Mouse (Mus musculus): ENCODE data around the gene Ccdc85a. TPM values are rescaled to one million over a fixed set of nuclear protein-coding genes. Genes with fewer than 3 reads are reported as not detected.

The Ccdc85a gene
- polyA plus RNA-seq, 1 experiment from 2014 or later = 3.4 TPM

- Histone ChIP-seq H3K9me3 (ENCODE audit: low read length) (no peaks in the 10 kb centered on the region), H3K36me3 (ENCODE audit: insufficient read depth, low read length) (no peaks in the 10 kb centered on the region), H3K9ac (replicated peaks; ENCODE audit: low read length) (no peak overlapping the region), H3K27ac (ENCODE audit: low read length) (no peak overlapping the region), H3K4me1 (ENCODE audit: insufficient read depth, low read length) (no peaks in the 10 kb centered on the region), H3K4me2 (replicated peaks; ENCODE audit: low read depth, low read length) (no peak overlapping the region), H3K4me3 (ENCODE audit: low read length) (no peak overlapping the region), H3K27me3 (ENCODE audit: insufficient read depth, low read length) (no peaks in the 10 kb centered on the region)
- WGBS = 84% methylated on average over 2 of the region's 2 CpGs
- ATAC-seq (ENCODE audit: low FRiP score, low TSS enrichment) = no peak
Measured at GRCm38 (mm10) chr11:28543429-28543828, 40.7 kb downstream of the Ccdc85a start.

- Histone ChIP-seq H3K4me3 (ENCODE audit: low read length) (no peak overlapping the region), H3K36me3 (ENCODE audit: insufficient read depth, low read length) (no peaks in the 10 kb centered on the region), H3K9me3 (ENCODE audit: low read length) (no peaks in the 10 kb centered on the region), H3K4me2 (replicated peaks; ENCODE audit: low read depth, low read length) (no peak overlapping the region), H3K4me1 (ENCODE audit: insufficient read depth, low read length) (no peaks in the 10 kb centered on the region), H3K27ac (ENCODE audit: low read length) (no peak overlapping the region), H3K9ac (replicated peaks; ENCODE audit: low read length) (no peak overlapping the region), H3K27me3 (ENCODE audit: insufficient read depth, low read length) (no peaks in the 10 kb centered on the region)
- ATAC-seq (ENCODE audit: low FRiP score, low TSS enrichment) = no peak
- 90% methylated on average over 1 of the region's 1 CpGs for WGBS
Measured at GRCm38 (mm10) chr11:28541307-28541706, 42.8 kb downstream of the Ccdc85a start.

DNA sequence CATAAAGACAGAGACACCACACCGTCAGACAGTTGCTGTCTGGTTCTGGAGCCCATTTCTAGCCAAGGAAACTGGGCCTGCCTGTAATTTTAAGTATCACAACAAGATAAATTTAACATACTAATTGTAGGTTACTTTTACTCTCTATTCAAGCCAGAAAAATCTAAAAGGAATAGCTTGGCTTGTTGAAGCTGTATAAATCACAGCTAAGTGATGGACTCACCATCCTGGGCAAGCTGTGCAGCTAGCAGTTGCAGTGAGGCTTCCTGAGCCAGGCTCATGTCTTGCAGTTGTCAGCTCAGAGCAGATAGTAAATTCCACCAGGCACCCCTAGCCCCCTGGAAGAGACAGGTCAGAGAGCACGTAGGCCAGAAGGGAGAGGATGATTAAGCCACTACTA lies 50.8 kb downstream of the Ccdc85a start:
- H3K36me3 ChIP-seq (ENCODE audit: insufficient read depth, low read length) = no peaks in the 10 kb centered on the region
- WGBS = 81% methylated on average over 2 of the region's 2 CpGs
- H3K4me2 ChIP-seq (replicated peaks; ENCODE audit: low read depth, low read length) = no peak overlapping the region
- peaks cover 12% of the 10 kb centered on the region for H3K9me3 ChIP-seq (ENCODE audit: low read length)
- H3K27ac ChIP-seq (ENCODE audit: low read length) = no peak overlapping the region
- no peak for ATAC-seq (ENCODE audit: low FRiP score, low TSS enrichment)
- no peak overlapping the region for H3K4me3 ChIP-seq (ENCODE audit: low read length)
- no peaks in the 10 kb centered on the region for H3K4me1 ChIP-seq (ENCODE audit: insufficient read depth, low read length)
- no peak overlapping the region for H3K9ac ChIP-seq (replicated peaks; ENCODE audit: low read length)
- H3K27me3 ChIP-seq (ENCODE audit: insufficient read depth, low read length) = no peaks in the 10 kb centered on the region

- Histone ChIP-seq H3K36me3 (ENCODE audit: insufficient read depth, low read length) (no peaks in the 10 kb centered on the region), H3K4me2 (replicated peaks; ENCODE audit: low read depth, low read length) (no peak overlapping the region), H3K27me3 (ENCODE audit: insufficient read depth, low read length) (no peaks in the 10 kb centered on the region), H3K27ac (ENCODE audit: low read length) (no peak overlapping the region), H3K9me3 (ENCODE audit: low read length) (no peaks in the 10 kb centered on the region), H3K4me3 (ENCODE audit: low read length) (no peak overlapping the region), H3K9ac (replicated peaks; ENCODE audit: low read length) (no peak overlapping the region), H3K4me1 (ENCODE audit: insufficient read depth, low read length) (no peaks in the 10 kb centered on the region)
- no peak for ATAC-seq (ENCODE audit: low FRiP score, low TSS enrichment)
Measured at GRCm38 (mm10) chr11:28501190-28501589, 82.9 kb downstream of the Ccdc85a start.

- H3K36me3 ChIP-seq (ENCODE audit: insufficient read depth, low read length) = no peaks in the 10 kb centered on the region
- no peak overlapping the region for H3K4me2 ChIP-seq (replicated peaks; ENCODE audit: low read depth, low read length)
- no peak overlapping the region for H3K4me3 ChIP-seq (ENCODE audit: low read length)
- H3K9ac ChIP-seq (replicated peaks; ENCODE audit: low read length) = no peak overlapping the region
- ATAC-seq (ENCODE audit: low FRiP score, low TSS enrichment) = no peak
- H3K27ac ChIP-seq (ENCODE audit: low read length) = no peak overlapping the region
- no peaks in the 10 kb centered on the region for H3K27me3 ChIP-seq (ENCODE audit: insufficient read depth, low read length)
- no peaks in the 10 kb centered on the region for H3K9me3 ChIP-seq (ENCODE audit: low read length)
- no peaks in the 10 kb centered on the region for H3K4me1 ChIP-seq (ENCODE audit: insufficient read depth, low read length)
Measured at GRCm38 (mm10) chr11:28497034-28497433, 87.1 kb downstream of the Ccdc85a start.

DNA sequence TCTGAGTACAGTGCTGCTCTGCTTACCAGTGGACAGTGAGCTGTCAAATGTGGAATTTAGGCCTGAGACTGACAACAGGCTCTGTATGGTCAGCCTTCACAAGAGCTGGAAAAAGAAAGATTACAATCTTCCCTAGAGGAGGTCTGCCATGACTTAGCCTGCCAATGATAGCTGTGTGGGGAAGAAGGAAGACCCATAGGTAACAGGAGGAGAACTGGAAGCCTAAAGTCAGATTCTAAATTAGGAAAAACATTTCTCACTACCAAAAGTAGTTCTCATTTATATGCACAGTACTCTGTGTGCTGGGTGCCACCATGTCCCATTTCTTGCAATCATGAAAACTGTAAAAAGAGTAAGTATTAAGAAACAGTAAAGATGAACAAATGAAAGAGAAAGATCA lies 90.8 kb downstream of the Ccdc85a start:
- no peak overlapping the region for H3K4me2 ChIP-seq (replicated peaks; ENCODE audit: low read depth, low read length)
- H3K36me3 ChIP-seq (ENCODE audit: insufficient read depth, low read length) = no peaks in the 10 kb centered on the region
- ATAC-seq (ENCODE audit: low FRiP score, low TSS enrichment) = no peak
- H3K9me3 ChIP-seq (ENCODE audit: low read length) = no peaks in the 10 kb centered on the region
- H3K27me3 ChIP-seq (ENCODE audit: insufficient read depth, low read length) = no peaks in the 10 kb centered on the region
- no peak overlapping the region for H3K9ac ChIP-seq (replicated peaks; ENCODE audit: low read length)
- no peak overlapping the region for H3K4me3 ChIP-seq (ENCODE audit: low read length)
- H3K27ac ChIP-seq (ENCODE audit: low read length) = no peak overlapping the region
- no peaks in the 10 kb centered on the region for H3K4me1 ChIP-seq (ENCODE audit: insufficient read depth, low read length)

GRCm38 (mm10) chr11:28491330-28491729 lies 92.8 kb downstream of the Ccdc85a start:
- Histone ChIP-seq H3K27me3 (ENCODE audit: insufficient read depth, low read length) (no peaks in the 10 kb centered on the region), H3K4me3 (ENCODE audit: low read length) (no peak overlapping the region), H3K36me3 (ENCODE audit: insufficient read depth, low read length) (no peaks in the 10 kb centered on the region), H3K9ac (replicated peaks; ENCODE audit: low read length) (no peak overlapping the region), H3K4me2 (replicated peaks; ENCODE audit: low read depth, low read length) (no peak overlapping the region), H3K4me1 (ENCODE audit: insufficient read depth, low read length) (no peaks in the 10 kb centered on the region), H3K27ac (ENCODE audit: low read length) (no peak overlapping the region), H3K9me3 (ENCODE audit: low read length) (no peaks in the 10 kb centered on the region)
- 77% methylated on average over 1 of the region's 1 CpGs for WGBS
- no peak for ATAC-seq (ENCODE audit: low FRiP score, low TSS enrichment)

GRCm38 (mm10) chr11:28484083-28484729 lies 99.9 kb downstream of the Ccdc85a start:
- no peaks in the 10 kb centered on the region for H3K27me3 ChIP-seq (ENCODE audit: insufficient read depth, low read length)
- no peak for ATAC-seq (ENCODE audit: low FRiP score, low TSS enrichment)
- H3K36me3 ChIP-seq (ENCODE audit: insufficient read depth, low read length) = no peaks in the 10 kb centered on the region
- WGBS = 31% methylated on average over 4 of the region's 4 CpGs
- no peaks in the 10 kb centered on the region for H3K4me1 ChIP-seq (ENCODE audit: insufficient read depth, low read length)
- no peaks in the 10 kb centered on the region for H3K9me3 ChIP-seq (ENCODE audit: low read length)
- no peak overlapping the region for H3K4me2 ChIP-seq (replicated peaks; ENCODE audit: low read depth, low read length)
- H3K4me3 ChIP-seq (ENCODE audit: low read length) = no peak overlapping the region
- no peak overlapping the region for H3K27ac ChIP-seq (ENCODE audit: low read length)
- H3K9ac ChIP-seq (replicated peaks; ENCODE audit: low read length) = no peak overlapping the region

DNA sequence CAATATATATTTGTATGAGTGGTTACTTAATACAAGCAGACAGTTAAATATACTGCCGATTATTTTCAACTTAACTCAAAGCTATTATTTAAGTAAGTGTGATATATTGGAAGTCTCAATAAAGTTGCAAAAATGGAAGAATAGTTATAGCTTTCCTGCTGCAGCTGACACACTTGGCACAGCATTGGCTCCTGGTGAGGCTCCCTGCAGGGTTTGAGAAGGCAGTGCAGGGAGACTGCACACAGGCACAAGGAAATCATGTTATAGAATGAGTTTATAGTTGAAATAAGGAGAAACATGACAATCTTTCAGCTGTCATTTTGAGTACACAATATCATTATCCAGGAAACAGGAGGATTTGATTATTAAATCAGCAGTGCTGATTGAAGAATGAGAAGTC lies 107.0 kb downstream of the Ccdc85a start:
- Histone ChIP-seq H3K27me3 (ENCODE audit: insufficient read depth, low read length) (no peaks in the 10 kb centered on the region), H3K4me1 (ENCODE audit: insufficient read depth, low read length) (no peaks in the 10 kb centered on the region), H3K9me3 (ENCODE audit: low read length) (no peaks in the 10 kb centered on the region), H3K27ac (ENCODE audit: low read length) (no peak overlapping the region), H3K4me3 (ENCODE audit: low read length) (no peak overlapping the region), H3K36me3 (ENCODE audit: insufficient read depth, low read length) (no peaks in the 10 kb centered on the region), H3K4me2 (replicated peaks; ENCODE audit: low read depth, low read length) (no peak overlapping the region), H3K9ac (replicated peaks; ENCODE audit: low read length) (no peak overlapping the region)
- WGBS = 89% methylated on average over 1 of the region's 1 CpGs
- ATAC-seq (ENCODE audit: low FRiP score, low TSS enrichment) = no peak

- no peak overlapping the region for H3K4me3 ChIP-seq (ENCODE audit: low read length)
- H3K4me1 ChIP-seq (ENCODE audit: insufficient read depth, low read length) = no peaks in the 10 kb centered on the region
- no peaks in the 10 kb centered on the region for H3K27me3 ChIP-seq (ENCODE audit: insufficient read depth, low read length)
- H3K36me3 ChIP-seq (ENCODE audit: insufficient read depth, low read length) = no peaks in the 10 kb centered on the region
- ATAC-seq (ENCODE audit: low FRiP score, low TSS enrichment) = no peak
- H3K9ac ChIP-seq (replicated peaks; ENCODE audit: low read length) = no peak overlapping the region
- H3K27ac ChIP-seq (ENCODE audit: low read length) = no peak overlapping the region
- no peaks in the 10 kb centered on the region for H3K9me3 ChIP-seq (ENCODE audit: low read length)
- H3K4me2 ChIP-seq (replicated peaks; ENCODE audit: low read depth, low read length) = no peak overlapping the region
Measured at GRCm38 (mm10) chr11:28465726-28466125, 118.4 kb downstream of the Ccdc85a start.
